Mouse (Mus musculus): Measurements from ENCODE around the gene Gm11639.

DNA sequence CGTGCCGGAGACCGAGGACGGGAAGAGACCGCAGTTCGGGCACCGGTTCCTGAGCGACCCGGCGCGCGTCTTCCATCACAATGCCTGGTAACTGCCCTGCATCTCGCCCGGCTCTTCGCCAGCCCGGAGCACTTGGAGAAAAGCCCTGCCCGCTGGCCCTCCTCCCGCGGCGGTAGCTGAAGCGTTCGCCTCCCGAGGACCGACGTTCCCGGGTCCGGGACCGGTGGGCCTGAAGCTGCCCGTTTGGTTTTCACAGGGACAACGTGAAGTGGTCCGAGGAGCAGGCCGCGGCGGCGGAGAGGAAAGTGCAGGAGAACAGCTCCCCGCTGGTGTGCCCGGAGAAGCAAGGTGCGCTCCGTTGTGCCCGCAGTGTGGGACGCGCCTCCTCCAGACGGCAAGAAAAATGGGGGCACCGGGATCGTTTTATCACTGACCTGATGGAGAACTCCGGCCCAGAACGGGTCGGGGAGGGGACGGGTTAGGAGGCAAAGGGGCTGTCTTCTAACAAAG lies 441.1 kb downstream of the Gm11639 start:
- no peak for TF ChIP-seq CTCF (IDR thresholded peaks at IDR 0.05)
- TF ChIP-seq POLR2A (IDR thresholded peaks at IDR 0.05; ENCODE audit: insufficient read depth, low read depth, low read length) = no peak
